Mouse (Mus musculus): ENCODE measurements around the gene Itpkb. TPM values are rescaled to one million over a fixed set of nuclear protein-coding genes. Genes with fewer than 3 reads are reported as not detected.

Itpkb gene
- total and polyA plus RNA-seq, 2 experiments from 2014 or later, result 5.1 to 24.9 TPM

DNA sequence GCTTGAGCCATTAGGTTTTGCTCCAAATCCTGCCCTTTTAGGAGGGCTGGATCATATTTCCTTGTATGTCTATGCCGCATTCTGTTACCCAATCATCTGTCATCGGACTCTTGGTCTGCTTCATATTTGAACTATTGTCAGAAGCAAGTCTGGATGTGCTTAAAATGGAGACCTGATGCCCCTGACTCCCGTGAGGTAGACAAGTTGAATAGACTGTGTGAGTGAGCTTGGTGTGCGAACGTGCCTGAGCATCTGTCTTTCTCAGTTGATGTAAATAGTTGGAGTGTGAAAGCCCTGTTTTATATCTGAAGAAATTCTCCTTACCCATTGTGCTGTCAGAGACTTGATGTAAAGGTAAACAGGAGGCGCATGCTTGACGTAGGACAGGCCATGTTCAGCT is 46.3 kb downstream of the Itpkb start:
- DNase-seq (ENCODE audit: low spot score) (no peak), ATAC-seq (ENCODE audit: insufficient read depth, low read depth) (no peak)
- TF ChIP-seq EP300 (IDR thresholded peaks at IDR 0.05; ENCODE audit: low read depth) (no peak), CTCF (IDR thresholded peaks at IDR 0.05; ENCODE audit: low read depth) (no peak)
- no peak overlapping the region for H3K4me2 ChIP-seq (ENCODE audit: low read depth, low read length)
- H3K36me3 ChIP-seq (replicated peaks; ENCODE audit: control insufficient read depth, insufficient read depth, low read length), result no peaks in the 10 kb centered on the region
- no peaks in the 10 kb centered on the region for H3K27me3 ChIP-seq (ENCODE audit: control insufficient read depth, insufficient read depth, low read length)
- H3K4me1 ChIP-seq (ENCODE audit: control insufficient read depth, insufficient read depth), result peaks cover 7% of the 10 kb centered on the region; the same call in 1 of the 2 replicates
- WGBS, result 75% methylated on average over 7 of the region's 7 CpGs
- H3K9ac ChIP-seq (replicated peaks; ENCODE audit: low read depth, low read length), result no peak overlapping the region
- no peaks in the 10 kb centered on the region for H3K9me3 ChIP-seq (replicated peaks; ENCODE audit: control insufficient read depth, low read length)
- H3K4me3 ChIP-seq (ENCODE audit: low read depth, low read length), result no peak overlapping the region
- no peak overlapping the region for H3K27ac ChIP-seq (ENCODE audit: low read depth)

DNA sequence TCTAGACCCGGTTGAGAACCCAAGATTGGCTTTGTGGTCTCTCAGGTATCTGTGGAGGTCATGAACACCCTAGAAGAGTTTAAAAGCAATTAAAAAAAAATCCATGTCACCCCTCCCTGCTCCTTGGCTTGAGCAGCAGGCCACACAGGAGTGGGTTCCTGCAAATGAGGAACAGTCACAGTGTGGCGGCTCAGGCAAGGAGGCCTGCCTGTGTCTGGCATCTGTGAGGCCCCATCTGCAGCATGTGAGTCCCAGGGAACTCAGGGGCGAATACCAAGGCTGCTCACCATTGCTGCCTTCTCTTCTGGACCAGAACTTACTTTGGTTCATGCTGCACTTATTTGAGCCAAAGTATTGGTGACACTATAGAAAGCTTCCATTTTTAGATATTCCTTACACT is 49.3 kb downstream of the Itpkb start:
- DNase-seq (ENCODE audit: low spot score), result no peak
- no peak overlapping the region for H3K4me2 ChIP-seq (ENCODE audit: low read depth, low read length)
- no peaks in the 10 kb centered on the region for H3K9me3 ChIP-seq (replicated peaks; ENCODE audit: control insufficient read depth, low read length)
- no peaks in the 10 kb centered on the region for H3K27me3 ChIP-seq (ENCODE audit: control insufficient read depth, insufficient read depth, low read length)
- 0 out of 2 replicates have a peak, but pooled peaks cover 3% of the 10 kb centered on the region for H3K36me3 ChIP-seq (replicated peaks; ENCODE audit: control insufficient read depth, insufficient read depth, low read length)
- no peak overlapping the region for H3K27ac ChIP-seq (ENCODE audit: low read depth)
- no peak overlapping the region for H3K9ac ChIP-seq (replicated peaks; ENCODE audit: low read depth, low read length)
- ATAC-seq (ENCODE audit: insufficient read depth, low read depth), result no peak
- WGBS, result 86% methylated on average over 3 of the region's 3 CpGs
- peaks cover 15% of the 10 kb centered on the region for H3K4me1 ChIP-seq (ENCODE audit: control insufficient read depth, insufficient read depth)
- TF ChIP-seq CTCF (IDR thresholded peaks at IDR 0.05; ENCODE audit: low read depth) (no peak), EP300 (IDR thresholded peaks at IDR 0.05; ENCODE audit: low read depth) (no peak)
- H3K4me3 ChIP-seq (ENCODE audit: low read depth, low read length), result no peak overlapping the region

GRCm38 (mm10) chr1:180382358-180382757 is 52.1 kb downstream of the Itpkb start:
- Histone ChIP-seq H3K27me3 (ENCODE audit: control insufficient read depth, insufficient read depth, low read length) (no peaks in the 10 kb centered on the region), H3K9ac (replicated peaks; ENCODE audit: low read depth, low read length) (peak overlapping the region; percentile 0; the same call in 1 of the 2 replicates), H3K4me3 (ENCODE audit: low read depth, low read length) (no peak overlapping the region), H3K27ac (ENCODE audit: low read depth) (peak overlapping the region; percentile 47), H3K9me3 (replicated peaks; ENCODE audit: control insufficient read depth, low read length) (no peaks in the 10 kb centered on the region), H3K36me3 (replicated peaks; ENCODE audit: control insufficient read depth, insufficient read depth, low read length) (0 out of 2 replicates have a peak, but pooled peaks cover 3% of the 10 kb centered on the region), H3K4me1 (ENCODE audit: control insufficient read depth, insufficient read depth) (peaks cover 34% of the 10 kb centered on the region), H3K4me2 (ENCODE audit: low read depth, low read length) (no peak overlapping the region)
- WGBS, result 17% methylated on average over 8 of the region's 8 CpGs
- DNase-seq (ENCODE audit: low spot score) (no peak), ATAC-seq (ENCODE audit: insufficient read depth, low read depth) (no peak)
- TF ChIP-seq CTCF (IDR thresholded peaks at IDR 0.05; ENCODE audit: low read depth) (no peak), EP300 (IDR thresholded peaks at IDR 0.05; ENCODE audit: low read depth) (no peak)

DNA sequence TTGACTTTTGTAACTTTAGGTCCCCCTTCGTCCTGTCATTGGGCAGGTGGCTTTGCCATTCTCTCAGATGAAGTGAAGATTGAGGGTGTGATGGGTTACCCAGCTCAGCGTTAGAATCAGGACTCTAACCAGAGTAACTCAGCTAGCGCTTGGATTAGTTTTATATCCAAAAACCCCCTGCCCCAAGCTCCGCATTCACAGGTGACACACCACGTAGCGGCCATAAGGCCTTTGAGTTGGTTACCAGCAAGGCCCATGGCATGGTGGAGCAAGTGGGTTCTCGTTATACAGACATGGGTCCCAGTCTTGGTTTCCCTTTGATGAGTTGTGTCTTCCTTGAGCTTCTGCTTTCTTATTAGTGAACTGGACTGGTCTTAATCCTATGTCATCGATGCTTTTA is 53.6 kb downstream of the Itpkb start:
- peak overlapping the region; percentile 65; the same call in 1 of the 2 replicates for H3K27ac ChIP-seq (ENCODE audit: low read depth)
- H3K4me3 ChIP-seq (ENCODE audit: low read depth, low read length), result no peak overlapping the region
- no peak for DNase-seq (ENCODE audit: low spot score)
- 0 out of 2 replicates have a peak, but pooled peaks cover 3% of the 10 kb centered on the region for H3K36me3 ChIP-seq (replicated peaks; ENCODE audit: control insufficient read depth, insufficient read depth, low read length)
- no peak overlapping the region for H3K9ac ChIP-seq (replicated peaks; ENCODE audit: low read depth, low read length)
- TF ChIP-seq EP300 (IDR thresholded peaks at IDR 0.05; ENCODE audit: low read depth) (no peak), CTCF (IDR thresholded peaks at IDR 0.05; ENCODE audit: low read depth) (no peak)
- H3K4me1 ChIP-seq (ENCODE audit: control insufficient read depth, insufficient read depth), result peaks cover 43% of the 10 kb centered on the region
- ATAC-seq (ENCODE audit: insufficient read depth, low read depth), result no peak
- no peak overlapping the region for H3K4me2 ChIP-seq (ENCODE audit: low read depth, low read length)
- 93% methylated on average over 8 of the region's 8 CpGs for WGBS
- no peaks in the 10 kb centered on the region for H3K27me3 ChIP-seq (ENCODE audit: control insufficient read depth, insufficient read depth, low read length)
- H3K9me3 ChIP-seq (replicated peaks; ENCODE audit: control insufficient read depth, low read length), result no peaks in the 10 kb centered on the region

- DNase-seq (ENCODE audit: low spot score) (no peak), ATAC-seq (ENCODE audit: insufficient read depth, low read depth) (no peak)
- WGBS, result 52% methylated on average over 10 of the region's 10 CpGs
- Histone ChIP-seq H3K4me3 (ENCODE audit: low read depth, low read length) (no peak overlapping the region), H3K9ac (replicated peaks; ENCODE audit: low read depth, low read length) (no peak overlapping the region; the same call in 1 of the 2 replicates), H3K36me3 (replicated peaks; ENCODE audit: control insufficient read depth, insufficient read depth, low read length) (0 out of 2 replicates have a peak, but pooled peaks cover 3% of the 10 kb centered on the region), H3K4me1 (ENCODE audit: control insufficient read depth, insufficient read depth) (peaks cover 43% of the 10 kb centered on the region), H3K4me2 (ENCODE audit: low read depth, low read length) (no peak overlapping the region), H3K27ac (ENCODE audit: low read depth) (peak overlapping the region; percentile 65), H3K27me3 (ENCODE audit: control insufficient read depth, insufficient read depth, low read length) (no peaks in the 10 kb centered on the region), H3K9me3 (replicated peaks; ENCODE audit: control insufficient read depth, low read length) (no peaks in the 10 kb centered on the region)
- no peak for TF ChIP-seq CTCF (IDR thresholded peaks at IDR 0.05; ENCODE audit: low read depth)
- no peak for TF ChIP-seq EP300 (IDR thresholded peaks at IDR 0.05; ENCODE audit: low read depth)
Measured at GRCm38 (mm10) chr1:180384486-180384885, 54.2 kb downstream of the Itpkb start.

GRCm38 (mm10) chr1:180385308-180385707 is 55.0 kb downstream of the Itpkb start:
- Histone ChIP-seq H3K9me3 (replicated peaks; ENCODE audit: control insufficient read depth, low read length) (no peaks in the 10 kb centered on the region), H3K36me3 (replicated peaks; ENCODE audit: control insufficient read depth, insufficient read depth, low read length) (0 out of 2 replicates have a peak, but pooled peaks cover 3% of the 10 kb centered on the region), H3K4me3 (ENCODE audit: low read depth, low read length) (no peak overlapping the region), H3K9ac (replicated peaks; ENCODE audit: low read depth, low read length) (no peak overlapping the region), H3K27me3 (ENCODE audit: control insufficient read depth, insufficient read depth, low read length) (no peaks in the 10 kb centered on the region), H3K4me2 (ENCODE audit: low read depth, low read length) (no peak overlapping the region), H3K4me1 (ENCODE audit: control insufficient read depth, insufficient read depth) (peaks cover 45% of the 10 kb centered on the region), H3K27ac (ENCODE audit: low read depth) (peak overlapping the region; percentile 65; the same call in 1 of the 2 replicates)
- DNase-seq (ENCODE audit: low spot score) (no peak), ATAC-seq (ENCODE audit: insufficient read depth, low read depth) (no peak)
- 48% methylated on average over 6 of the region's 6 CpGs for WGBS
- TF ChIP-seq EP300 (IDR thresholded peaks at IDR 0.05; ENCODE audit: low read depth), result no peak
- no peak for TF ChIP-seq CTCF (IDR thresholded peaks at IDR 0.05; ENCODE audit: low read depth)
